Mouse (Mus musculus) adrenal gland, postnatal 10 days (tissue): ENCODE measurements around the gene Olfr1220. TPM values are rescaled to one million over a fixed set of nuclear protein-coding genes. Genes with fewer than 3 reads are reported as not detected.

Experiments used
- DNase-seq: peaks from one replicate; pipeline ENCODE4 v3.0.0; 2021; ENCODE audit warnings: mixed read lengths
- long read RNA-seq, 2 experiments: library from polyadenylated mRNA; stranded (forward); transcript quantifications; one replicate each; pipeline ENCODE4 v2.0.0; 2021
- total RNA-seq, 2 experiments: library from RNA; stranded (reverse); gene quantifications; 2 replicates each; pipeline ENCODE4 v1.2.3; 2021

The Olfr1220 gene
- total RNA-seq, result not detected
- long read RNA-seq, experiment 1, result 0 reads
- long read RNA-seq, experiment 2, result 0 reads

GRCm38 (mm10) chr2:89106735-89107134 is at the start of gene Olfr1220:
Gene Olfr1220 (minus strand): TSS chr2:89106835.
- DNase-seq, result no peak

GRCm38 (mm10) chr2:89151460-89151859 is 44.8 kb upstream of the Olfr1220 start, which contains the start of gene Olfr1223:
Gene Olfr1223 (minus strand): TSS chr2:89151560.
- DNase-seq, result no peak

GRCm38 (mm10) chr2:89132954-89133353 is 26.3 kb upstream of the Olfr1220 start, which contains the start of gene Olfr1222:
Gene Olfr1222 (minus strand): TSS chr2:89133054.
- no peak for DNase-seq

GRCm38 (mm10) chr2:89117183-89117582 is 10.5 kb upstream of the Olfr1220 start, which contains the start of gene Olfr1221:
Gene Olfr1221 (minus strand): TSS chr2:89117283.
- DNase-seq, result no peak

- no peak for DNase-seq
Observed at GRCm38 (mm10) chr2:89105651-89106050, 984 bp downstream of the Olfr1220 start.

GRCm38 (mm10) chr2:89093848-89094247 is 12.8 kb downstream of the Olfr1220 start:
- DNase-seq, result no peak

GRCm38 (mm10) chr2:89083413-89083812 is 23.2 kb downstream of the Olfr1220 start, which contains the start of gene Olfr1219:
Gene Olfr1219 (minus strand): TSS chr2:89083513.
- DNase-seq, result no peak

GRCm38 (mm10) chr2:89081487-89081886 is 25.1 kb downstream of the Olfr1220 start:
- DNase-seq, result no peak

GRCm38 (mm10) chr2:89061087-89061486 is 45.5 kb downstream of the Olfr1220 start, which contains the start of gene Olfr1218:
Gene Olfr1218 (minus strand): TSS chr2:89061187.
- no peak for DNase-seq

Other genes starting within 250 kb of the Olfr1220 start
- not detected for gene Olfr1206, start 243.6 kb downstream of the Olfr1220 start, total RNA-seq
- not detected for gene Olfr1208, start 204.5 kb downstream of the Olfr1220 start, total RNA-seq
- gene Olfr1209, start 191.7 kb downstream of the Olfr1220 start, total RNA-seq, result not detected
- gene Olfr1211, start 168.7 kb downstream of the Olfr1220 start, total RNA-seq, result not detected
- gene Olfr1212, start 152.9 kb downstream of the Olfr1220 start, total RNA-seq, result not detected
- not detected for gene Gm13762, start 126.6 kb downstream of the Olfr1220 start, total RNA-seq
- gene Olfr1214, start 114.2 kb downstream of the Olfr1220 start, total RNA-seq, result not detected
- not detected for gene Olfr1215, start 99.9 kb downstream of the Olfr1220 start, total RNA-seq
- gene Olfr1216, start 88.5 kb downstream of the Olfr1220 start, total RNA-seq, result not detected
- gene Olfr1217, start 74.8 kb downstream of the Olfr1220 start, total RNA-seq, result not detected
- gene Olfr1218, start 45.6 kb downstream of the Olfr1220 start, total RNA-seq, result not detected
- not detected for gene Olfr1219, start 23.3 kb downstream of the Olfr1220 start, total RNA-seq
- not detected for gene Olfr1221, start 10.4 kb upstream of the Olfr1220 start, total RNA-seq
- gene Olfr1222, start 26.2 kb upstream of the Olfr1220 start, total RNA-seq, result not detected
- gene Olfr1223, start 44.7 kb upstream of the Olfr1220 start, total RNA-seq, result not detected
- not detected for gene Olfr1224-ps1, start 57.3 kb upstream of the Olfr1220 start, total RNA-seq
- not detected for gene Olfr1225, start 67.8 kb upstream of the Olfr1220 start, total RNA-seq
- gene Olfr1226, start 93.2 kb upstream of the Olfr1220 start, total RNA-seq, result not detected
- not detected for gene Olfr1228, start 147.2 kb upstream of the Olfr1220 start, total RNA-seq
- gene Olfr1229, start 181.2 kb upstream of the Olfr1220 start, total RNA-seq, result not detected
- not detected for gene Olfr1230, start 190.4 kb upstream of the Olfr1220 start, total RNA-seq
- gene Olfr1231, start 200.2 kb upstream of the Olfr1220 start, total RNA-seq, result not detected
- gene Olfr1232, start 222.8 kb upstream of the Olfr1220 start, total RNA-seq, result not detected
- gene Olfr1233, start 235.6 kb upstream of the Olfr1220 start, total RNA-seq, result not detected